Mouse (Mus musculus) brain, embryonic 18.5 days (tissue): ENCODE measurements around the gene Smo.
A peak's percentile ranks its signal among the peaks of the same experiment; 100 is the strongest.

Experiments used
- DNase-seq: peaks from one replicate; pipeline ENCODE4 v3.0.0-alpha.2; 2012; ENCODE audit warnings: low read depth, low spot score

Gene Smo

DNA sequence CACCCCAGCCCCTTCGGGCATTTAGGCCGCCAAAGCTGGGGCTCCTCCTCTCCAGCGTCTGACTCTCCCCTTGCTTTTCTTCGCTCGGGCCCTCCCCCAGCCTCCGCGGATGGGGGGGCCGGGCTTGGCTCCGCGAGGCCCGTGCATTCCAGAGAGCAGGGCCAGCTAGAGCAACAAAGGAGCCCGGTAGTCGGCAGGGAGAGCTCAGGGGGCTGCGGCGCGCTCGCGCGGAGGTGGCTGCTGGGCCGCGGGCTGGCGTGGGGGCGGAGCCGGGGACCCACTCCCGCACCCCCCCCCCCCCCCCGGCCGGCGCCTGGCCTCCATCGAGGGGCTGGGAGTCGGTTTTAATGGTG is at the start of gene Smo:
Gene Smo (plus strand): TSS at position 168 of the 353 bp plus-strand sequence.
- DNase-seq, result no peak

DNA sequence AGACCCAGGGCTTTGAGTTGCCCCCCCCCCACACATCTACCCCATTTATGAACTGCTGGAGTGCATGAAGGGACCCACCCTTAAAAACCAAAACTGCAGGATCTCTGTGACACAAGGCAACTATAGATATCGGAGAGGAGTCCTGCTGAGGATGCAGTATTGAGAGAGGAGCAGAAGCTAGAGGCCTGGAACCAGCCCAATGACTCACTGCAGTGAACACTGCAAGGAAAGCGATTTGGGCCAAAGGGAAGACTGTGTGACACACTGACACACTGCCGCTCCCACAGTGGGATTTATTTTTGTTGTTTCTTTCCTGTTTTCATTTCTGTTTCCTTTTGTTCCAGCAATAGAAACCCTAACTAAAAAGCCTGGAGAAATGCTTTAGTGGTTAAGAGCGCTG is 49.4 kb upstream of the Smo start:
- no peak for DNase-seq

DNA sequence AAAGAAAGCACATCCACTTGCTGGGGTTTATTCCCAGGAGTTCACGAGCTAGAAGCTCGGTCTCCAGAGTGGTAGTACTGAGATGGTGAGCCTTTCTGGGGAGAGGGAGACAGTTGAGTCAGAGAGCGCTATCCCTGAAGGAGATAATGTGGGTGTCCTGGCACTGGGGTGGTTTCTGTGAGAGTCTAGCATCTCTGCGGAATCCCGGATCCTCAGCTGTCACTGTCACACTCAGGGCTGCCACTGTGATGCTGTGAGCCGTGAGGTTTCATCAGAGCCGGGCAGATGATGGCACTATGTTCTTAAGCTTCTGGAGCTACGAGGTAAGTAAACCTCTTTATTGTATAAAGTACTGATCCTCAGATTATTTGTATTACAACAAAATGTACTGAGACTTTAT is 45.8 kb upstream of the Smo start:
- DNase-seq, result no peak

DNA sequence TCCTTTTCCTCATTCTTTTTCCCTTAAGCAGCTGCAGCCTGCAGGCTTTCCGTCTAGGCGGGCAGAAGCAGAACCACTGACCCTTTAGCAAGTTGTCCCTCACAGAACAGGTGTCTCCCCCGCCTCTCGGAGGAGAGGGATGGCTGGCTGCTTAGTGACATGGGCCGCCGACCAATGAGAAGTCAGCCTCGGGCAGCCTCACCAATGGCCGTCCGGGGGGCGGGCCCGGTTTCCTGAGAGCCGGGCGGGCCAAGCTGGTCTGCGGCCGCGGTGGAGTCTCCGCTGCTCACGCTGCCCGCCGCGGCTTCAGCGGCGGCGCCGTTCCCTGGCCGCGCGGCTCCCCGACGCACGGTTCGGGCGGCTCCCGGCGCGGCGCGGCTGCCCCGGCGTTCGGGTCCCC is 41.4 kb upstream of the Smo start, which contains the start of gene Tspan33:
Gene Tspan33 (plus strand): TSS at position 270 of the 400 bp plus-strand sequence.
- DNase-seq, result peak; percentile 77

DNA sequence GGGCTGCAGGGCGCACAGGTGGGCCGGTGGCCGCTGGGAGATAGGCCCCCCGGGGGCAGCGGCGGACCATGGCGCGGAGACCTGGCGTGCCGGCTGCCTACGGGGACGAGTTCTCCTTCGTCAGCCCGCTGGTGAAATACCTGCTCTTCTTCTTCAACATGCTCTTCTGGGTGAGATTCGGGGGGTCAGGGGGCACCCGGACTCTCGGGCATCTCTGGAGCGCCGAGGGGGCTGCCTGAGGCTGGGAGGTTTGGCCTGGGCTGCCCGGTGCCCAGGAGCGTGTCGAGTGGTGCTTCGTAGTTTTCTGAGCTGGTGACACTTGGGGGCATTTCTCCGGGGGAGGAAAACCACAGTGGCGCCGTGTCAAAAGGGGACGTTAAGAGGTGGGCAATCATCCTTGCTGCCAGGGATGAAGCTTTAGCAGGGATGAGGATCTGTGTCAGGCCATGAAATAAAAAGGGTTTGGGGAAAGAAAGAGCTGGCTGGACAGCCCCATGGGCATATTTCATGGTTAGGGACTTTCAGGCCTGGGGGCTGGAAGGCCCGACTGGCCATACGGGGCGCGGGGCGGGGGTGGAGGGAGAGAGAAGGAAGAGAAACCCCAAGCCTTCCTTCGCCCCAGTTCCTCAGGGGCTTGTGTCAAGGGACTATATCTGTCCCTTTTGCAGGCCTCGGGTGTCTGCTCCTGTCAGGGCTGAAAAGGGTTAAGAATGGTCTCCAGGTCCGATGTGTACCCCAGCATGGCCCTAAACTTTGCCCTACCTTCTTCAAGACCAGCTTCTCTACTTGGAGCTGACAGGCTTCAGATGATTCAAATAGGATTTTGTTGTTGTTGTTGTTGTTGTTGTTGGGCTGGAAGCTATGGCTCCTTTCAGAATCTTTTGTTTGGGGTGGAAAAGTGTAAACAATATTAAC is 40.7 kb upstream of the Smo start:
- no peak for DNase-seq

DNA sequence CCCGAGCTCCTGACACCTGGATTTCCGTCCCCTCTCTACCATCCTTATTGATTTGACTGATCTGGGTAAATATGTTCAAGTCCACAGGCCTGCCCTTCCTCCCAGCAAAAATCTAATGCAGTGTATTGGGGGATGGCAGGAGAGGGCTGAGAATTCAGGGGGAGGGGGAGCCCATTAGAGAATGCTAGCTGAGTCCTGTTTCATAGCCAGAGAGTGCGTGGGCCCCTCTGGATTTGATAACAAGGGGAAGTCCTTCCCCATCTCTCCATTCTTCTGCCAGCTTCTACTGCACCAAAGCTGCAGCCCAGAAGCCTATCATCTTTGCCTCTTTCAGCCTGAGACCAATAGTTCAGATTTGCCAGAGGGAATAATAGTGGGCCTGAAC is 40.0 kb upstream of the Smo start:
- DNase-seq, result no peak

DNA sequence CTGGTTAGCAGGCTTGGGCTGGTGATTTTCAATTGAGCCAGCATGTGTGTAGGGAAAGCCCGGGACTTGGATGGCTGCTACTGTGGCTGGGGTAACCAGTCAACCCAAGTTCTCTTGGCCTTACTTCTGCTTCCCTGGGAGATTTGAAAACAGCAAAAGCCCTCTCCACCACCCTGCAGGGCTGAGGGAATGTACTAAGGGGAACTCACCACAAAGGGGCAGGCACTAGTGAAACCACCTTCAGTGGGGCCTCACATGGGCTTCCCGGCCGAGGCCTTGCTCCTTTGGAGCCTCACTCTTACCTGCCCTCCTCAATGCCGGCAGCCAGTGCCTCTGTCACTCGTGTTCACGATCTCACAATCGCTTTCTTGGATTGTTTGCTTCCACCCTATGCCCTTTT is 39.3 kb upstream of the Smo start:
- DNase-seq, result no peak

DNA sequence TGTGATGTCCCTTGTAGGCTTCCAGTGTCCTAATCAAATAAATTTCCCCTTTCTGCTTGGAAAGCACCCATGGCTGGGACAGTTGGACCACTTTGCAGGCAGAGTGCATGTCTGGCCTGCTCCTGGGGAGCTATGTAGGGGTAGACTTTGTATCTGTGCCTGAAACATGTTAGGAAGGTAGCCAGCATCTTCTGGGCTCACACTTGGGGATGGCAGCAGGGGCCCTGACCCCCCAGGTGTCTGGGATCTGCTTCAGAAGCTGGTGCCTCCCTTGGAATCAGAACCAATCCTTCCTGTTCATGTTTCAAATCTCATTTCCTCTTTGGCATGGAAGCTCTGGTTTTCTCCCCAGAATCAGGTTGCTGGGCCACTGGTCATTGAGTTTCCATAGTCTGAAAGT is 38.2 kb upstream of the Smo start:
- DNase-seq, result no peak

DNA sequence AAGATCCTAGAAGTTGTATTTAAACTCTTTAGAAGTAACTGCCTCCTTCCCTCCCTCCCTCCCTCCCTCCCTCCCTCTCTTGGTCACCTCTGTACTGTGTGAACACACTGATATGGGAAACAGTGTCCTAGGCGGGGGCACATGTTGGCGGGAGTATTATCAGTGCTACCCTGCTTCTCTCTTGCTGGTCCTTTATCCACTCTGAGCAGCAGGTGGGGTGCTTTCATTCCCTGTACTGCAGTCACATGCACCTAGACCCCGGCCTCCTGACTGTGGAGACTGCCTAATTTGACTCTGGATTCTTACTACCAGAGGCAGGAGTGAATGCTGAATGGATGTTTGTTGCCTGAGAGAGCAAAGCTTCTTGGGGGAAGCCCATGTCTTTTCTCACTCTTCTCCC is 37.8 kb upstream of the Smo start:
- DNase-seq, result no peak

DNA sequence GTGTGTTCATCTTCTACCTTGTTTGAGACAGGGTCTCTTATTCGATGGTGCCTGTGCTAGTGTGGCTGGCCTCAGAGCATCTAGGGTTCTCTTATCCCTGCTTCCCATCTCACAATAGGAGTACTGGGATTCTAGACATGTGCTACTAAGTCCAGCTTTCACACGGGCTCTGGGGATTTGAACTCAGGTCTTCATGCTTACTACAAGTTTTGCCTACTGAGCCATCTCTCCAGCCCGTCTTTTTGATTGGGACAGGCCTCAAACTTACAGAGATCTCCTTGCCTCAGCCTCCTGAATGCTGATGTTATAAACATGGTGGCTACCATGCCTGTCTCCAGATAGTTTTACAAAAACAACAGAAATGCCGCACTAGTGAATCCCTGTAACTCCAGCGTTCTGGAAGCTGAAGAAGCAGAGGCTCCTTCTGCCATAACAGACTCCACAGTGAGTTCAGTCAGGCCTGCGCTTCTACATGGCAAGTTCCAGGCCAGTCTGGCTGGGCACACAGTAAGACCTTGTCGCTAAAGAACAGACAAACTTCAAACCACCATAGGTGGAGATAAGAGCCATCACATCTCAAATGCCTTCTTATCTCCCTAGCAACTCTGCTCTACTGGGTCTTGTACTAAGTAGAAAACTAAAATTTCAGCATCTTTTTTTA is 36.1 kb upstream of the Smo start:
- DNase-seq, result no peak

DNA sequence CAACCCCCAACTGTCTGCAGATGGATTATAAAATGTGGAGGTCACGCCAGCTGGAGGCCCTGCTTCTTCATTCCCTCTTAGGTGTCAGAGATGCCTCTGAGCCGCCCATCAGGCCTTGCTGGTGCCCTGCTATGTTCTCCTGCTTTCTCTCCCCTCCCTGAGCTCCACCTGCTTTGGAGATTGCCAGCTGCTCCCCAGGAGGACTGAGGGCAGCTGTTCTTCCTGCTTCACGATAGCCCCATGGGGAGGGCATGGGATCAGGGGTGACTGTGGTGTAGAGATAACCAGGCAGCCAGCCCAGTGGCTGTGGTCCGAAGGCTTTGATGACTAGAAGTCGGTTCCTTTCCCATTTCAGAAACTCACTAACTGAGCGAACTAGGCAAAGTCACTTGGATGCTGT is 34.3 kb upstream of the Smo start:
- DNase-seq, result no peak

DNA sequence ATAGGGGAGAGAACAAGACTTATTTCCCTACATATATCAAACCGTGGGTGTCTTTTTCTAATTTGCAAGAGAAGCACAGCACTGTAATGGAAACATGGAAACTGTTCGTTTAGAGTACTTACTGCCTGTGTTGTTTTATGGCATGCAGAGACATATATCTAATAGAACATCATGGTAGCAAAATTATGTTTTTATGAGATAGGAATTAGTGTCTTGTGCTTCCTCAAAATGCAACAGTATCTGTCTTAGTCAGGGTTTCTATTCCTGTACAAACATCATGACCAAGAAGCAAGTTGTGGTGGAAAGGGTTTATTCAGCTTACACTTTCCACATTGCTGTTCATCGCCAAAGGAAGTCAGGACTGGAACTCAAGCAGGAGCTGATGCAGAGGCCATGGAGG is 33.2 kb upstream of the Smo start:
- no peak for DNase-seq

DNA sequence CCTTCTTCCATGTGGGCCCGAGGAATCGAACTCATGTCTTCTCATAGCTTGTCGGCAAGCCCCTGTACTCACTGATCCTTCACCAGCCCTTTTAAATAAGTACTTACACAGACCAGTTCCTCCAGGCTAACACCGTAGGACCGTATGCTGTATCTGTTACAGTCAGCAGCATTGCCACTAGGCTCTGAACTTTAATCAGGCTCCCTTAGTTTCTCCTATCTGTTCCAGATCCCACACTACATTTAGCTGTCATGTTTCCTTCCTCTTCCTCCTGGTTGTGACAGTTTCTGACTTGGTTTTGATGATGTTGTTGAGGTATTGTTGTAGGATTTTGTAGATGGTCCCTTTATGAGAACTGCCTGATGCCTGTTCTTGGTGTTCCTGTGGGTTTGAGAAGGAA is 31.2 kb upstream of the Smo start:
- no peak for DNase-seq

DNA sequence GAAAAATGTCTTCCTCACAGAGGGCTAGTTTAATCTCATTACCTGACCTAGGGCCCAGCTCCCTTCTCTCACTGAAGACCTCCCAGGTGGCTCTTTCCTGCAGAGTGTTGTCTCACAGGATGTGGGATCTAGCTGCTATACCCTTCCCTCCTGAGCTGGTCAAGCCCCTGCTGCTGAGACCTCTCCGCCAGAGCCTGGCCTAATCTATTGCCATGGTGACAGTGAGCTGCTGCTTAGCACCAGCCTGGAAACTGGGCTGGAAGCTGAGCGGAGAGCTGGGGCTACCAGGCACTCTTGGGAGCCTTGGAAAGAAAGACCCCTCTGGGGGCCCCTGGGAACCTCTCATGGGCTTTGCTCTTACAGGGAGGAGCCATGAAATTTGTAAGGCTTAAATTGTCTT is 27.4 kb upstream of the Smo start:
- no peak for DNase-seq

DNA sequence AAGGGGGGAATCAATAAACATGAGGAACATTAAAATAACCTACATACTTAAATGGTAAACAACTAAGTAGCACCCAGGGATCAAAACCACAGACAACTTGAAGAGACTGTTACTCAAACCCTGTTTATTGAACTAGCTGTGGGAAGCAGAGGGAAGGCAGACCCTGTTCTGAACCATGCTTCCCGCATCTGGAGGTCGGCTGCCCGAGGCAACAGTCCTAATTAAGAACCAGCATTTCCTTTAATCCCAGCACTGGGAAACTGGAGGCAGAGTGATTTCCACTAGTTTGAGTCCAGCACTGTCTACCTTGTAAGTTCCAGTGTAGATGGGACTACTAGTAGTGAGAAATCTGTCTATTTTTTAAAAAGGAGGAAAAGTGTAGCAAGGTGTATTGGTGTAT is 24.0 kb upstream of the Smo start:
- no peak for DNase-seq

DNA sequence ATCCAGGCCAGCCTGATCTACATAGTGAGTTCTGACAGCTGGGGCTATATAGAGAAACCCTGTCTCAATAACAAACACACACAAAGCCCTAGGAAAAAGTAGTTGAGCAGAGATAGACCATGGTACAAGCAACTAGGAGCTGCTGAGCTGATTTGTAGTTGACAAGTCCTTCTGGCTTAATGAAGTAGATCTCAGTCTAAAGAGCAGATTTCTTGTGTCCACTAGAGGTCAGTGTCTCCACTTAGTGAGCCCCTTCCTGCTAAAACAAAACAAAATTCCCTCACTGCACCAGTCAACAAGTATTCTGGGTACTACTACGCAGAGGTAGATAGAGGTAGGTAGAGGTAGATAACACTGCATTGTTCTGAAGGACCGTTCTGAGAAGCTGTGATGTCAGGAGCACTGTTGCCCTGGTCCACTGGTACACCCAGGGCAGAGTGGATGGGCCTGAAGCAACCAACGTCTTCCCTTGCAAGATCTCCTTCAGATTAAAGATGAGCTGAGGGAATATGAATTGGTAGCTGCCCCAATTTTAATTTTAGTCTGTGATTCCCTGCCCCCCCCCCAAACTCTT is 23.2 kb upstream of the Smo start:
- DNase-seq, result no peak

DNA sequence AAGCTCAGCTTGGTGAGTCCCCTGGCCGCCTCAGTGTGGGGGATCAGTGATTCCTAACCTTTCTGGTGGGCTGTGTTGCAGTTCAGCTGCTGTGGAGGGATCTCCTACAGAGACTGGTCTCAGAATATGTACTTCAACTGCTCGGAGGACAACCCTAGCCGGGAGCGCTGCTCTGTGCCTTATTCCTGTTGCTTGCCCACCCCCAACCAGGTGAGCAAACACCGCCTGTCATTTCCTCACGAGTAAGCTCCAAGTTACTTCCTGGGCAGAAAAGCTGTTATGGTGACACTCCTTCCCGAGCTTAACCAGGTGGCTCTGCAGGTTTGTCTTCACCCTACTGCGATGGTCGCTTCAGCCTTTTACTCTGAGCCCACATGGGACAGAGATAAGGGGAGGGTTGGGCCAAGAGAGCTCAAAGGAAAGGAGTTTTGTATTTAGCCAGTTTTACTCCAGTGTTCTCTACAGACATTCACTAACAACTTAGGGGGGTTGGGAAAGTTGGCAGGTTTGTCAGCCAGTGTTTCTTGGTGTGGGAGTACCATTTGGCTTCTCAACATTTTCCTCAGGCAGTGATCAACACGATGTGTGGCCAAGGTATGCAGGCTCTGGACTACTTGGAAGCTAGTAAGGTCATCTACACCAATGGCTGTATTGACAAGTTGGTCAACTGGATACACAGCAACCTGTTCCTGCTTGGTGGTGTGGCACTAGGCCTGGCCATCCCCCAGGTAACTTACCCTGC is 18.5 kb upstream of the Smo start:
- no peak for DNase-seq

DNA sequence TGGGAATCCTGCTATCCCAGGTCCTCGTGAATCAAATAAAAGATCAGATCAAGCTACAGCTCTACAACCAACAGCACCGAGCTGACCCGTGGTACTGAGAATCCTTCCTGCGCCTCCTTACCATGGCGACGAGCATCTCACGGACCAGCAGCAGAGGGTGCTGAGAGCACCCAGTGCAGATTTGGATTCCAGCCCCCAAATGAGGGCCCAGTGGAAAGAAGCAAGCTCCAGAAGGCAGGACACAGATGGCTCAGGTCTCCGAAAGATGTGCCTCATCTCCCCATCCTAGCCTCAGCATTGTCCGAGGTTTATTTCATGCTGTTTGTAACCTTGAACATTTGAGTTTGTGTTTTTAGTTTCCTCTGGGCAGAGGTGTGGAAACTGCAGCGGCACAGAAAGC is 17.8 kb upstream of the Smo start:
- no peak for DNase-seq

DNA sequence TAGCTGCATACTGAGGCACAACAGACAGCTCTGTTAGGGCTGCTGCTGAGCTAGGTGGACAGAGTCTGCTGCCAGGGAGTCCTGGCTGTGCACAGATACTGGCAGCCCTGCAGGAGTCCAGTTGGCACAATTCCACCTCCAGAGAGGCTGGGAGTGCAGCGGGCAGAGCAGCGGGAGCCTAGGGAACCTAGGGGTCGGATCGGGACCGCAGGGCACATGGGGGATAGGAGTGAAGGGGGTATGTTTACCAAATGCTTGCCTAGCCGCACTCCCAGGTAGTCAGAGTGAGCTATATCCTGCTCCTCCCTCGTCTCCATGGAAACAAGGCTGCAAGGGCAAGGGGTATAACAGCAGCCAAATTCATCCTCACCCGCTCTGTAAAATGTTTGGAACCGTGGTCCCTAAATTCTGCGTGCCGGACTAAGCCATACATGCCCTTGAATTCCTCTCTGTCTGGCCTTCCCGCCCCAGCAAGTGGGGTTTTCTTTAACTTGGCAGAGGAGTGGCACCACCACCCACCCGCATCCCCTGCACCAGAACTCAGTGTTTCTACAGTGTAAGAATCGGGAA is 17.3 kb upstream of the Smo start:
- no peak for DNase-seq

DNA sequence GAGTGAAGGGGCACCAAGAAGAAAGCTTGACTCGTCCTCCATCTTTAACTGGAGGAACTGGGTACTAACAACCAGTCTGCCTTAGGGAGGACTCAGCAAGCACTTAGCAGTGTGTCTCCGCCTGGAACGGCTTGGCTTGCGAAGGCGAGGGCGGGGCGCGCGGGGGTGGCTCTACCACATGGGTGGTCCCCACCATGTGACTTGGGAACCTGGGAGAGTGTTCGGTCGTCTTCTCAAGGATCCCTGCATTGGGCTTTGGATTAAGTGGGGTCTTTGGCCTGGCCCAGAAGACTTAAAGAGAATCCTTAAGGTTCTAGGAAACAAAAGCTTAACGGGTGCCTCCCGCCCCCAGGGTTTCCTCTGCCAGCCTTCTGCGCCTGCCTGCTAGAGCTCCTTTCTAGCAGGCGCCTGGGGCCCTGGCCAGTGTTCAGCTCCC is 16.4 kb upstream of the Smo start:
- no peak for DNase-seq

DNA sequence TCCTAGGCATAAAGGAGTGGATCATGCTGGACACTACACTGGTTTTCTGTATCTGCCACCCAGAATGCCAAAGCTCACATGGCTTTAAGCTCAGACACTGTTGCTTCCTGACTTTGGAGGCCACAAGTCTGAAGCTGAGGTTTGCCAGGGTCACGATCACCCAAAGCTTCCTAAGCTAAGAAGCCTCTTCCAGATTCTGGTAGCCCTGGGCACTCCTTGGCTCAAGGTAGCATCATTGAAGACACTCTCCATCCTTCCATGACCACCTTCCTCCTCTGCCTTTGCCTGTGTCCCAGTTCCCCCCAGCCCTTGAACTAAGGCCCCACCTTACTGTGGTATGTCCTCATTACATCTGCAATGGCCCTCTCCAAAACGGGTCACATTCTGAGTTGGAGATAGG is 13.4 kb upstream of the Smo start:
- no peak for DNase-seq
